Mouse (Mus musculus) layer of hippocampus, adult 8-10 months (tissue): Measurements from ENCODE around the gene Uevld. TPM values are rescaled to one million over a fixed set of nuclear protein-coding genes. Genes with fewer than 3 reads are reported as not detected.
"Not testable (repeated sequence)": the region's sequence is repeated elsewhere in the genome, so short reads cannot be mapped to it uniquely, and the experiment has no call there.

Experiments used
- DNase-seq, 2 experiments: peaks; one replicate each; pipeline ENCODE4 v3.0.0; 2022; ENCODE audit warnings: low spot score in 2 of 2
- total RNA-seq, 4 experiments: library from RNA; stranded (reverse); gene quantifications; 2 replicates each; pipeline ENCODE4 v1.2.4; 2022

Uevld gene
- total RNA-seq, result 10 to 100 TPM; 12.3 to 24.1 (median 17.4) TPM

DNA sequence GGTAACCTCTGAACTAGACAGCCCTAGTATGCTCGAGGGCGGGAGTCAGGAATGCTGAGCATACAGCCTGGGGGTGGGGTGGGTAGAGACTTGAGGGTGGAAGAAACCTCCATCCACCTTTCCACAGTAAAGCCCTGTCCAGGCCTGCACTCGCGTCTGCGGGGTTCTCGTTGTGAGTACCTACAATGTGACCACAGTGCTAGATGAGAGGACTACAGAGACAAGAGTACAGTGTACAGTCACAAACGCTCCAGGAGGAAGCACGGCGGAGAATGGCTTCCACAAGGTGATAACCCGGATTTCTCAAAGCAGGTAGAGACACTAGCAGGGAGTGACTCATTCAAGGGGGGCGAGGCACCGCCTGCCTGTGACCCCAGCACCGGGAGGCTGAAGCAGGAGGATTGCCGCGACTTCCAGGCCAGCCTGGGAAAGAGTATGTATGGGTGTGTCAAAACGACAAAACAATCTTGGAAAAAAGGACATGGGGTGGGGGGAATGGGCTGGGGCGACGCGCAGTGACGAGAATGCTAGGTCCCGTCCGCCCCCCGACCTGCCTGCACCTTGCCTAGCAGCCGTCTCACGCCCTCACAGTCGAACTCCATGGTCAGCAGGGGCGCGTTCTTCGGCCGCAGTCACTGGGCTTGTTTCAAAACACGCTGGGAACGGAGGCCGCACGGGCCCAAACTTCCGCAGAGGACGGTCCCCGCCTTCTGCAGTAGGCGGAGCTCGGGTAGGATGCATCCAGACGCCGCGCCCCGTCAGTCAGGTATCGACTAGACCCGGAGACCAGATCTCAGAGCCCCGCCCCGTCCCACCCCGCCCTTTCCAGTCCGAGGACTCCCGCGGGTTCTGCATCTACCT, at the start of gene Uevld:
Gene Uevld, minus strand, starts transcription at position 697 of the 861 bp plus-strand sequence.
- DNase-seq, result peak; percentile 87 to 90

DNA sequence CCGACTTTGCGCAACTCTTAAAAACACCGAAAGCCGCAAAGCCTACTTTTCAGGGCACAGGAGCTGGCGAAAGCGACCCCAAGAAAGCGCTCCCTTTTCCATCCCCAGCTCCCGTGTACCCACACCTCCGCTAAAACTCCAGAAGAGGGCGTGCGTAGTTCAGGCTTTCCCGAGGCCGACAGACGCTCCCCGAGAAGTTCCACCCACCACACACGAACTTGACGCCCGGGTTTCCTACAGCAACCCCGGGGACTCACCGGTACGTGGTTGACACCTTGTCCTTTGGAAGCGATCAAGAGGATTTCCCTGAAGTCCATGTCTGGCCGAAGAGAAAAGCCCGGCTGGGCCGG, 49.5 kb upstream of the Uevld start:
- no peak for DNase-seq

DNA sequence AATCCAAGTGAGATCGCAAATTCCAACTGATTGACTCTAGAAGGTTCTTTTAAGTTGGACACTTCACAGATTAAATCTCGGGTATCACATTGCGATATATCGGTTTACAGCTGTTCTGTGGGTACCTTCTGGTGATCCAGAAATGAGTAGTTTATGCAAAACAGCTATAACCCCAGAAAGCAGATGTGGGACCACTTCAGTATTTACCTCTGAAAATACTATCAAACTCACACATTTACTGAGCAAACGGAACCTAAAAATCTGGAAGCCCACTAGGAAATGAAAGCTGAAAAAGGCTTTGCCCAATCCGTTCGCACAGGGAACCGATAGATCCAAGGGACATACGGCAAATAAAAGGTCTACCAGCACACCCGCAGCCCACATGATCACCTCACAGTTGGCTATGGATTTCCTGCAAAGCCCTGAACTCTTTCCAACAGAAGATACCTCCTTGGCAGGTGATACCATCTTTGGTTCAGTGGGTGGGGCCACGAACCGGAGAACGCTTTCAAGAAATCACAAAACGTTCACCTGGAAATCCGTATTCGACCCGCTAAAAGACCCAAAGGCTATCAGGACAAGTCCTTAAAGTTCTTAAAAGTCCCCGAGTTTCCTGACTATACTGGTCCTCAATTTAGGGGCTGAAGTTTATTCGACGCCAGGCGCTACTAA, 48.9 kb upstream of the Uevld start:
- no peak for DNase-seq

DNA sequence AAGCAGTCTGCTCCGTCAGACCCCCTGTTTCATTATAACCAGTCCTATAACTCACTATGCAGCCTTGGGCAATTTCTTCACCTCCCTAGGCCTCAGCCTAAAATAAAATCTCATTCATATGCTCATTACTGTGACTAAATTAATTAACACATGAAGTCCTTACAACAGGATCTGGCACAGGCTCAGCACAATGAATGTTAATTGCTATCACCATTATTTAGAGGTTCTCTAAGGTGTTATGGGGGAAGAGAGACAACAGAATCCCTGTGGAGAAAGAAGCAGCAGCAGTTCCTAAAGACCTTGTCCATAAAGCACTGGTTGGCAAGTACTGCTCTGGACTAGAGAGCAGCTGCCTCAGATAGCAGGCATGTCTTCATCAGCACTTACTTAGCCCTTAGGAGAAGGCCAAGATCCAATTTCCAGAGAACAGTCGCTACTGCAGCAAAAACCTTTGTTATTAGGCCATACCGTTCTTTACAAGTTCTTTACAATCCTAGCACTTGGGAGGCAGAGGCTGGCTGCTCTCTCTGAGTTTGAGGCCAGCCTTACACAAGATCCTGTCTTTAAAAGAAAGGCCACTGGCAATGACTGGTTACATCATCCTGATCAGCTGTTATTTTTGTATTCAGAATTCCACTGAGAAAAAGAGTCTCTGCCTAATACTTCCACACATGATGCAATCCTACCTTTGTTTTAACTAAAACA, 45.2 kb upstream of the Uevld start:
- no peak for DNase-seq

DNA sequence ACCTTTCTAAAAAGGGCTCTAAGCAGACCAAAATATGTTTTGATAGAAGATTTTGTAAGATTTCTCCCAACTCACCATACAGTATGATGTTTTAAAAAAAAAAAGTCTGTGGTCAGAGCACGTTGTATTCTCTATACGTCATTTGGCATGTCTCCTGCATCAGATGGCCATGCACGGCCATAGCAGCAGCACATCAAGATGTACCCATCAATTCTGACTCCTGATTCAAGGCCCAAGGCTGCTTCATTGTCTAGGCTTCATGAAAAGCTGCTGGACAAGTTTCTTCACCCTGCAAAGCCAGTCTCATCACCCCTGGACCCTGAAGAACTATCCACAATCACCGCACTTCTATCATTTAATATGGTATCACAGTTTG, 43.6 kb upstream of the Uevld start:
- DNase-seq, result no peak

DNA sequence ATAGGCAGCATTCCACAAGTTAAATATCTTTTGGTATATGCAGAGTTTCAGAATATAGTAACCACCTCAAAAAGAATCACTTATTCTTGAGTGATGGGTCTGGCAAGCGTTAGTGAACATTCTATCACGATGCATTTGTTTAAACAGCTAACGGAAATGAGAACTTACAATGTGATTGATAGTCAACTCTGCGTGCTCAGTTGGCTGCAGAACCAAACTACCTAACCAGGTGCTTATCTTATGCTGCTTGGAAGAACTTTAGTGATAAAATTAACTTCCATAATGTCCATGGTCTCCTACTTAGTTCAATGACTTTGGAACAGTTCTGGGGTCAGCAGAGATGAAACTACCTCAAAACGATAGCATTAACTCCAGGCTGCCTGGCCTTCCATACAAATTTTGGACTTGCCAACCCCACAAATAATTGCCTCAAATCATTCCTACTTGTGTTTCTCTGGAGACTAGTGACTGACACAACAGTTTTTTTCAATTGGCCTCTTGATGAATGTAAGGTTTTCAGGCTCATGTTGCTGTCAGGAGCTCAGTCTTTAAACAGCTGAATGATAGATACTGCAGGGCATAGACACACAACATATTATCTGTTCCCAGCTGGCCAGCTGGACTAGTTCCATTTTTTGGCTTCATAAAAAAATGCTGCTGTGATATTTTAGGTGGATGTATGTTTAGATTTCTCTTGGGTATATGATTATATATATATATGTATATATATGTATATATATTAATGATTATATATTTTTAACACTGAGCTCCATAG, 43.0 kb upstream of the Uevld start:
- no peak for DNase-seq

DNA sequence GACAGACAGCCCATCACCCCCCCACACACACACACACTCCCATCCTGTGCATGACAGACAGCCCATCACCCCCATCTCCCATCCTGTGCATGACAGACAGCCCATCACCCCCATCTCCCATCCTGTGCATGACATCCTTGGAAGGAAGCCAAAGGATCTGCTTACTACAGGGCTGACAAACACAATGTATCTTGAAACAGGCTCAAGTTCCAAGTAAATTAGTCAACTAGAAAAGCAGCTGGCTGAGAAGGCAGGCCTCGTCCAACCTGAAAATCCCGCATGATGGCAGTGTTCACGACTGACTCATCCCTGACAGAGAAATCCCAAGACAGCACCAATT, 42.3 kb upstream of the Uevld start:
- peak; percentile 28 to 43 for DNase-seq

DNA sequence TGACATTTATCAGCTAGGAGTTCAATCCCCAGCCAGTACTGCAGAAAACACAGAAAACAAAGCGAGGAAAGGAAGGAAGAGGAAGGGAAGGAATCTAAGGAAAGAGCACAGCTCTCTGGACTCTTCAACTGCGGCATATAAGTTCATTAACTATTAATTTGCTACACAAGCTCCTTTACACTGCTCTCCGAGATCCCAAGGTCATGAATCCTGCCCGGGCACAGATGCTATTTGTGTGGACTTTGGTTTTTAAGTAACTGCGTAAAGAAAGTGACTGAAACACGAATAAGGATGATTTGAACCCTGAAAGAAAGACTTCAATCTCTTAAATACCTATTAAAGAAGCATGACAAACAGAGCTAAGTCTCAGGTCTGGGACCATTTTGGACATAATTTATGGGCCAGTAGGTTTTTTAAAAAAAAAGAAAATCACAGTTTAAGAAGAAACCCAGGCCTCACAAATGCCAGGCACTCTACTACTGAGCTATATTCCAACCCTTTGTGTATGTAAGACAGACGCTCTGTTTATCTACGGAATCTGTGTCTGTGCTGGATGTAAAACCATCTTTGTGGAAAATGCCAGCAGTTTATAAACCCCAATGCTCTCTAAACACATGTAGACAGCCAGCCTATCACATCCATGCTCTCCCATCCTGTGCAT, 41.8 kb upstream of the Uevld start:
- no peak for DNase-seq

DNA sequence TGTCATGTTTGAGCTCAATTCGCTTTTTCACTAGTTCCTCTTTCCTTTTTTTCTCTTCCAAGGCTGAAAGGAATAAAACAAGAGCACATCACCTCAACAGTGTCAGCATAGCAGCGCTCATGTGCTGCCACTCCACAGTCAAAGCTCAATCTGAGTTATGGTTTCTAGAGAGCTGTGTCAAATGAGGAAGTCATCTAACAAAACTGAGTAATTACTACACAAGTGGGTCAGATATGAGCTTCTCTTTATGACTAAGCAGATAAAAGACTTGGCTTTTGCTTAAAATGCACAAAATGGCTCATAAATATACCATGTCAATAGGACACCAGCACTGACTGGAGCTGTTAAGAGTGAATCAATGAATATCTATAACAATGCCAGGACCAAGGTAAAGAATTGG, 40.6 kb upstream of the Uevld start:
- DNase-seq, result no peak

DNA sequence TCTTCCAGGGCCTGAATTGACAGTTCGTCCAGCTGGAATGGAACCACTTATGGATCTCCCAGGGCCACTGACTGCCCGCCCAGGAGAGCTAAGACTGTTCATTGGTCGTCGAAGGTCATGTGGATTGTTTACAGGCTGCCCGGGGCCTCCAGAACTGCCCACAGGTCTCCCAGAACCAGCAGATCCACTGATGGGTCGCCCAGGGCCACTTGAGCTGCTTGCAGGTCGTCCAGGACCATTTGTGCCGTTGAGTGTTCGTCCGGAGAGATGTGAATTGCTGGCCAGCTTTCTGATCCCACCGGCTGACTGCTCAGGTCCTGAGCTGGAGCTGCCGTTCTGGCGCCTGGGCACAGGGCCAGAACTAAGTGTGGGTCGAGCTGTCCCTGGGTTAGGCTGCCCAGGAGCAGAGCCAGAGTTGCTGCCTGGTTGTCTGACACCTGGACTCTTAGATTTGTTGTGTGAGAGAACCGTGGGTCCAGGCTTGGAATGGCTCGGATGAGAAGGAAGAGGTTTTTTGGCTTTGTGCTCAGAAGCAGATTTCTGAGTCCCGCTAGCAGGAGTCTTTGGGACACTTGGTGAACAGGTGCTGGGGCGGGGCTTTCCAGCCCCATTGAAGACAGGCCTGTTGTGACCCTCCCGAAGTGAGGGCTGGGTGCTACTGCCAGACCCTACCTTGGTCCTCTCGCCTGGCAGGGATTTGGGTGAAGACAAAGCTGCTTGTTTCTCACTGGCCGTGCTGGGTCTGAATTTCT, 39.5 kb upstream of the Uevld start:
- DNase-seq, result no peak

DNA sequence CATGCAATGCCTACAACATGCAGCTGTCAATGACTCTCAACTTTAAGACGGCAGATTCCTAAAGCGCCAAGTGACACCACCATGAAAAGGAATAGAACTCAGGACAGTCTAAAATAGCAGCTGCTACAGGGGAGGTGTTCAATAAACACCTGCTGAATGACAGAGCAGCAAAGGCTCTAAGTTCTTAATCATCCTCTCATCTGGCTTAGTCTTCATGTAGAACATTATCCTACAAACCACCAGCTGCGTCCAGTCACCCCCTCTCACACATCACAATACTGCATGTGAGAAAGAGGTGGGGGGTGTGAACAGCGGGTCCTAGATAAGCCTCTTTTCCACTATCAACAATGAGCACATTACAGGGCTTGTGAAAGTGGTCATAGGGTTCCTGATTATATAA, 38.7 kb upstream of the Uevld start:
- DNase-seq, result no peak

DNA sequence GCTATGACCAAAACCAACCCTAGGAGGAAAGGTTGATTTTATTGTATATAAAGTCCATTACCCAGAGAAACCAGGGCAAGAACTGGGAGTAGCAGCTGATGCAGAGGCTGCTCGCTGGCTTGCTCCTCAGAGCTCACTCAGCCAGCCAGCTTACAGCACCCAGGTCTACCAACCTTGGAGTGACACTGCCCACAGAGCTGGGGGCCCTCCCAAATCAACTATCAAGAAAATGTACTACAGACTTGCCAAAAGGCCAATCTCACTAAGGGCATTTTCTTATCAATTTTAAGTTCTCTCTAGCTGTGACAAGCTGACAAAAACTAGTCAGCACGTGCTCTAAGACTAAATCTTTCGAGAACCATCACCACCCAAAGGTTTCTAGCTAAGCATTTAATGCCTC, 37.2 kb upstream of the Uevld start:
- no peak for DNase-seq

DNA sequence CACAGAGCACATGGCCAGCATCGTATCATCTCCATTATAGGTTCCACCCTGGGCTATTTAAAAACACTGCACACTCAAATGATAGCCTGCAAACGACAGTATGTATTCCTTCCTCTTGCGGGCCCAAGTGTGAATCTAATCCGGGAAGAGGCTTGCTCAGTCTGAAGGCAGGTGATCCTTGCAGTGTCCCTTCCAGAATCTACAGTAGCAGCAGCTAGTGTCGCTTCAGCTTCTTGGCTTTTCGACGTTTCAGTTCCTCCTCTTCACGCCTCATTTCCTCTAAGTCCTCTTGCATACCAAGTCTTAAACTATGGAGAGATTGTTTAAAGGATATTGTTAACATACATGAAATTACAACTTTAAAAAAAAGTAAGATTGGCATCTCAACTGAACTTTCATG, 34.8 kb upstream of the Uevld start:
- DNase-seq, result no peak

DNA sequence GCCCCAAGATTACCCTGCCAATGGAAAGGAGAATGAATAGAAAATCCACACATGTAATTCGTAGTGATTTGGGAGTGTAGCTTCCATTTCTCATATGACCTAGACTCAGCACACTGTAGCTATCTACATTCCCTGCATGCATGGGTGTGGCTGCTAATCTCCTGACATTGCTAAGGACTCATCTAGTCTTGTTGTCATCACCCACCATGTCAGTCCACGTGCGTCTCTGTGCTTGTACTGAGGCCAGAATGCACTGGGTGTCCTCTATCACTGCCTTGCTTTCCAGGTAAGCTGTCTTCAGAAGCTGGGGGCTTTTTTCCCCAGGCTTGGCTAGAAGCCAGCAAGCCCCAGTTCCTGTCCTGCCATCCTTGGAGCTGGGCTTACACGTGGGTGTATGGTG, 31.1 kb upstream of the Uevld start:
- DNase-seq, result not testable (repeated sequence)

DNA sequence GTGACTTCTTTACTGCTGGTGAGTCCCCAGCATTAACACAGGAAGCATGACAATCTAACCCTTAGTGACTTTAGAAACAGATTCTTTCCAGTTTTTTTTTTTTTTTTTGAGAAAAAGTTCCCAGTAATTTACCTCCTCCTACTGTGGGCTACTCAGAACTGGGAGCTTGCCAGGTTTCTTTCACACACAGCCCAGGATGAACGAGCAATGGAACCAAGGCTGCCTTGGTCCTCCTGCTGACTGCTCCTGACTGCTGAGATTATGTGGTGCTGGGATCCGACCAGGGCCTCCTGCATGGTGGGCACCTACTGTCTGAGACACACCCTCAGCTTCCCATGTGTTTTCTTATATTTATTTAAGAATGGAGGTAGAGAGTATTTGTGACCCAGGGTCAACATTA, 28.7 kb upstream of the Uevld start:
- DNase-seq, result no peak

DNA sequence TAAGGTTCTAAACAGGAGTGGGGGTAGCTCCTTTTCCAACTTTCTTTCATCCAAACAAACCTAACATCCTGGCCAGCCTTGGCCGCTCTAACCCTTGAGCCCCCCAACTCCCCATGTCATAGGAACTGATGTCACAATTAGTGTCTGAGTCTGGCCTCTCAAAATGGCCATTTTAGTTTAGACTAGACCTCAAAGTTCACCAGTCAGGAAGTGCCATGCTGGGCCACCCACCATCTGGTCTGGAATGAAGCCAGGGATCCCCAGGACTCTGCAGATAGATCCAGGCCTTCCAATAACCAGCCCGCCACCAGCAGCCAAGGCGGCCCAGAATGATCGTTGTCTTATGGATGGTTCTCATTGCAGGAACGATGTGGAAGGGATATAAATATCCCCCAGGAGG, 28.3 kb upstream of the Uevld start:
- DNase-seq, result no peak

DNA sequence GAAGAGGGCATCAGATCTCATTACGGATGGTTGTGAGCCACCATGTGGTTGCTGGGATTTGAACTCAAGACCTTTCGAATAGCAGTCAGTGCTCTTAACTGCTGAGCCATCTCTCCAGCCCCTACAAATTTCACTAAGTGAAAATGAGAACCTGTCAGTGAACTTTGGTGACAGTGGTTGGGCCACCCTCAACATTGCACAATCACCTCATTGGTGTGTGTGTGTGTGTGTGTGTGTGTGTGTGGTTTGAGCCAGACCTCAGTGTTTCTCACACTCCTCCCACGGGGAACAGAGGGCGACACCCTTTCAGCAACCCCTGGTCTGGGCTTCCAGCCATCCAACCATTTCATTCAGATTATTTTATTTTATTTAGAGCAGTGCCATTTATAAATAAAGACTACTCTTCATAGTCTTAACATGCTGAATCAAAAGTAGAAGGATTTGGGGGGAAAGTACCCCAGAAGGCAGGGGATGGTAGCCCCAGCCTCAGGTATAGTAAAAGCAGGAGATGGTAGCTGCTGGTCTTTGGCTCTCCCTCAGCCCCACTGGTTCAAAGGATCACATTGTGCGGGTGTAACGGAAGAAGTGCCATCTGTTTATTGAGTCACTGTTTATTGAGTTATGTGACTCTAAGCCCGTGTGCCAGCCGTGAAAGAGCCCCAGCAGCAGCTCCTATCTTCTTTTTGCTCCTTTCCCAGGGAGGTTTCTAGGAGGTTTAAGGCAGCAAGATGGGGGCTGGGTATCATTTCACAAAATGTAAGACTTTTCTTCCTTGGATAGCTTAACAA, 27.6 kb upstream of the Uevld start:
- no peak for DNase-seq

DNA sequence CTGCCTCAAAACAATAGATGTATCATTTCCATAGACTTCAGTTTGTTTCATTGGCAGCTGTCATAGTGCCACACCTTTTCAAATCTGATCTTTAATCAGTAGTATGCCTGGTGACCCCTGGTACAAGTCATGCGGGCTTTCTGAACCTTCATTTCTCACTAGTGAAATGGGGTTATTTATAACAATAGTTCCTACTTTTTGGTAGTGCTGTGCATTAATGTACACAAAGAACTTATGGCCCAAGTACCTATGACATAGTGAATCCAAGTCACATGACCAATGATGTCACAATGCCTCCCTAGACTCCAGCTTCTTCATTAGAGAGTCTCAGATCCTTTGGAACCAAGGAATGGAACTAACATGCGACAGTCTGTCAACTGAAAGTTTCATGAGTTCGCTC, 25.0 kb upstream of the Uevld start, which contains the start of gene Gm9999:
Gene Gm9999, plus strand, starts transcription at position 301 of the 400 bp plus-strand sequence.
- DNase-seq, result no peak

DNA sequence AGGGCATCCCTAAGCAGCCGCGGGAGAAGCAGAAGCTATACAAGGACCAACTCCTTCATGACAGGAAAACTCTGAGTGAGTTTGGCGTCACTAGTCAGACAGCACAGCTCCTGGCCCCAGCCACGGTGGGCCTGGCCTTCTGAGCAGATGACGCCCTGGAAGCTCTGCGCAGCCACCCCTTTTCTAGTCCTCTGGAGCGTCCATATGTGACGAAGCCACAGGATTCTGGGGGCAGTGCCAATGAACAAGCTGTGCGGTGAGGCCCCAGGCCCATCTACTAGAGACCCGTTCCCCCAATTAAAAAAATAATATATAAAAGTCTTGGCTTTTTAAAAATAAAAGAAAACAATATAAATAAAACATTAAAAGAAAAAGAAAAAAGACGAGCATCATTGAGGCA, 17.1 kb upstream of the Uevld start:
- DNase-seq, result no peak

DNA sequence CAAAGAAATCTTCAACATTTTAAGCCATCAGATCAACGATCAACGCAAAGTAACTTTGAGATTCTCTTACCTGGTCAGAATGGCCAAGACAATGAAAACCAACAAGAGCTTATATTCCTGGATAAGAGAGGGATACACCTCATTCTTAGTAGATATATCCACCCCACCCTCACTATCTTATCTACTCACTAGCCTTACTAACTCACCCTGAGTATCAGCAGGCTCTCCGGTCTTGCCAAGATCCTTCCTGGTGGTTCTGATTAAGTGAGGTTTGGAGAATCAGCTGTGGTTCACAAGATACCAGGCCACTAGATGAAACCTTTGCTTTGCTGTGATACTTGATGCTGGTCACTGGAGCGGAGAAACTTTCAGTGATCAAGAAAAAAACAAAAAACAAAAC, 16.3 kb upstream of the Uevld start:
- DNase-seq, result no peak
